Mouse (Mus musculus): ENCODE data around the gene Abhd17a. TPM values are rescaled to one million over a fixed set of nuclear protein-coding genes. Genes with fewer than 3 reads are reported as not detected.

The Abhd17a gene
- polyA plus RNA-seq, 1 experiment from 2014 or later: 35.9 TPM

DNA sequence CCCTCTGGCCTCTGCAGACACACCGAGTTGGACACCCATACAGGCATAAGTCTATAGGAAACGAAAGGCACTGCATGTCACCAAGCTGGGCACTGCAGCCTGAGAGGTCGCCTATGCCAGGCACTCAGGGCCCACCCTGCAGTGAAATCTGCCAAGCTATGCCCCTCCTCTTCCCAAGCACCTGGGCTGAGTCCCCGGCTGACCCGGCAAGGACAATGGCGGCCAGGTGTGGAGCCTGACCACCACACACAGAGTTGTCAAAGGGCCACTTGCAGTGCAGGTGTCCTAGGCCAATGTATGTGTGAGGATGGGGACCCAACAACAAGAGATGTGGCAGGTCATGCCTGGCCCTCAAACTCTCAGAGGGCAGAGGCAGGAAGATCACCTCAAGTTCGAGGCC is 30.7 kb downstream of the Abhd17a start:
- Histone ChIP-seq H3K9ac (ENCODE audit: low read depth, low read length) (peak overlapping the region; percentile 20; the same call in 1 of the 2 replicates), H3K36me3 (ENCODE audit: control insufficient read depth, insufficient read depth) (no peaks in the 10 kb centered on the region), H3K4me3 (ENCODE audit: low read depth, low read length) (peak overlapping the region; percentile 13; the same call in 1 of the 2 replicates), H3K4me2 (ENCODE audit: low read depth, low read length) (peak overlapping the region; percentile 74), H3K27ac (ENCODE audit: low read length) (0 out of 2 replicates have a peak overlapping the region, but pooled peaks have one; percentile 11), H3K27me3 (ENCODE audit: control insufficient read depth, insufficient read depth, low read depth, low read length) (no peaks in the 10 kb centered on the region), H3K4me1 (ENCODE audit: control insufficient read depth, low read depth, low read length) (peaks cover 50% of the 10 kb centered on the region), H3K9me3 (replicated peaks; ENCODE audit: control insufficient read depth, low read length) (no peaks in the 10 kb centered on the region)
- 78% methylated on average over 7 of the region's 7 CpGs for WGBS (ENCODE audit: insufficient replicate concordance)
- ATAC-seq (ENCODE audit: low read depth): no peak

DNA sequence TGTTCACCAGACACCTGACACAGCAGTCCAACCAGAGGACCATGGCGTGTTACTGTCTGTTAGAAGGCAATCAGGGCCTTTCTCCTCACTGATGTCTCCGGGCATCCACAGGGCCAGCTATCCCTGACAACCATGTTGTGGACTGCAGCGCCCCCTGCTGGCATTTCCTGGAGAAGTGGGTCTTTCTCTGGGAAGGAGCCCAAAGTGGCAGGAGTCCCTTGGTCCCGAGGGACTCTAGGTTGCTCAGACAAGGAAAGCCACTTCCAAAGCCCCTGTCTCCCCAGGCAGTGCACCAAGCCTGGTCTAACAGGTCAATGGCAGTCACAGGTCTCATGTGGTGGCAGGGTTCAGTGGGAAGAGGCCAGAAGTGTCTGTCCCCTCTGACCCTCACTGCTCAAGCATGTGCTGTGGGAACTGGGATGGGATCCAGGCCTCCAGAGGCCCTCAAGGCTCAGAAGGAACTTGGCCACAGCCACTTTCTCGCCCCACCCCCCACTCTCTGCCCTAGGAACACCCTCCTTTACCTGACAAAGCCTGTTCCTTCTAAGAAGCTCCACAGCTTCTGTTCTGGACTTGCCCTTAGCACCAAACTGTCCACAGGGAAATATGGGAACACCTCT is 32.7 kb downstream of the Abhd17a start:
- no peak for ATAC-seq (ENCODE audit: low read depth)
- whole genome bisulfite sequencing (ENCODE audit: insufficient replicate concordance): 29% methylated on average over 5 of the region's 5 CpGs
- no peak overlapping the region for H3K27ac ChIP-seq (ENCODE audit: low read length)
- no peak overlapping the region for H3K4me3 ChIP-seq (ENCODE audit: low read depth, low read length)
- H3K9ac ChIP-seq (ENCODE audit: low read depth, low read length): no peak overlapping the region
- H3K9me3 ChIP-seq (replicated peaks; ENCODE audit: control insufficient read depth, low read length): no peaks in the 10 kb centered on the region
- H3K4me2 ChIP-seq (ENCODE audit: low read depth, low read length): no peak overlapping the region
- H3K36me3 ChIP-seq (ENCODE audit: control insufficient read depth, insufficient read depth): no peaks in the 10 kb centered on the region
- no peaks in the 10 kb centered on the region for H3K27me3 ChIP-seq (ENCODE audit: control insufficient read depth, insufficient read depth, low read depth, low read length)
- peaks cover 68% of the 10 kb centered on the region for H3K4me1 ChIP-seq (ENCODE audit: control insufficient read depth, low read depth, low read length)

DNA sequence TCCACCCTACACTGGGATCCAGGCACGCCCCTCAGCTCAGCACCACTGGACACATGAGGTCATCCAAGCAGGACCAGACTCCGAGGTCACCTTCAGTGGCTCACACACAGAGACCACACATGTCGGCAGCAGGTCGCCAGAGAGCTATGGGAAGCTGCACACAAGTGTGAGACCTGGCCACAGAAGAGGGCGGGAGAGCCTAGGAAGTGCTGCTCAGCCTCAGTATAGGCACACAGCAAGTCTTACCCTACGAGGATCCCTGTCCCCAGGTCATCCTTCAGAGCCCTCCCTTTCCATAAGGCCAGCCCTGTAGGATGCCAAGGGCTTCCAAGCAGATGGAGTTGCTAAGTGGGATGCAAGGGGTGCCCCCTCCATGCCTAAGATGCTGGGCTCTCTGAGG is 36.1 kb downstream of the Abhd17a start:
- ATAC-seq (ENCODE audit: low read depth): peak; percentile 18; the same call in 1 of the 2 replicates
- Histone ChIP-seq H3K9me3 (replicated peaks; ENCODE audit: control insufficient read depth, low read length) (no peaks in the 10 kb centered on the region), H3K27ac (ENCODE audit: low read length) (peak overlapping the region; percentile 93), H3K4me1 (ENCODE audit: control insufficient read depth, low read depth, low read length) (peaks cover 50% of the 10 kb centered on the region), H3K36me3 (ENCODE audit: control insufficient read depth, insufficient read depth) (peaks cover 9% of the 10 kb centered on the region), H3K4me2 (ENCODE audit: low read depth, low read length) (peak overlapping the region; percentile 72), H3K4me3 (ENCODE audit: low read depth, low read length) (peak overlapping the region; percentile 39), H3K9ac (ENCODE audit: low read depth, low read length) (peak overlapping the region; percentile 63), H3K27me3 (ENCODE audit: control insufficient read depth, insufficient read depth, low read depth, low read length) (no peaks in the 10 kb centered on the region)
- WGBS (ENCODE audit: insufficient replicate concordance): 50% methylated on average over 6 of the region's 6 CpGs

DNA sequence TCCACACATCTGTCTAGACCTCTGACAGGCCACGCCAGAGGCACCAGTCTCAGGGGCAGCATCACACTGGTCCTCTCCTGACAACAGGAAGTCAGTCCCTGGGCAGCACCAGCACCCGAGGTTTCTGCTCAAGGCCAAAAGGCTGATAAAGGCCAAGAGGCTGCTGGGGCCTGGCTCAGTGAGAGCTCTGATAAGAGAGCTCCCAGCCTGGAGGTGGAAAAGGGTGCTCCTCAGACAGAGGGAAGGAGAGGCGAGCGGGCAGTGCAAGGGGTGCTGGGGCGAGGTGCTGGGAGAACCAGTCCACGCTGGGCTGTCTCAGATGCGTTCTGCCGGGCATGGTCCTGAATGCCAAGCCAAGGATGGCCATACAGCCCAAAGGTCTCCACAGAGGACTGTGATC is 36.6 kb downstream of the Abhd17a start:
- Histone ChIP-seq H3K4me1 (ENCODE audit: control insufficient read depth, low read depth, low read length) (peaks cover 50% of the 10 kb centered on the region), H3K4me2 (ENCODE audit: low read depth, low read length) (peak overlapping the region; percentile 72), H3K4me3 (ENCODE audit: low read depth, low read length) (peak overlapping the region; percentile 39), H3K9ac (ENCODE audit: low read depth, low read length) (peak overlapping the region; percentile 63), H3K9me3 (replicated peaks; ENCODE audit: control insufficient read depth, low read length) (no peaks in the 10 kb centered on the region), H3K36me3 (ENCODE audit: control insufficient read depth, insufficient read depth) (peaks cover 9% of the 10 kb centered on the region), H3K27me3 (ENCODE audit: control insufficient read depth, insufficient read depth, low read depth, low read length) (no peaks in the 10 kb centered on the region), H3K27ac (ENCODE audit: low read length) (peak overlapping the region; percentile 93)
- peak; percentile 93 for ATAC-seq (ENCODE audit: low read depth)
- WGBS (ENCODE audit: insufficient replicate concordance): 16% methylated on average over 8 of the region's 8 CpGs

- H3K4me2 ChIP-seq (ENCODE audit: low read depth, low read length): no peak overlapping the region
- H3K36me3 ChIP-seq (ENCODE audit: control insufficient read depth, insufficient read depth): peaks cover 16% of the 10 kb centered on the region
- no peaks in the 10 kb centered on the region for H3K9me3 ChIP-seq (replicated peaks; ENCODE audit: control insufficient read depth, low read length)
- no peak overlapping the region for H3K27ac ChIP-seq (ENCODE audit: low read length)
- no peak overlapping the region for H3K9ac ChIP-seq (ENCODE audit: low read depth, low read length)
- no peak for ATAC-seq (ENCODE audit: low read depth)
- H3K4me1 ChIP-seq (ENCODE audit: control insufficient read depth, low read depth, low read length): peaks cover 50% of the 10 kb centered on the region
- 53% methylated on average over 9 of the region's 9 CpGs for WGBS (ENCODE audit: insufficient replicate concordance)
- no peak overlapping the region for H3K4me3 ChIP-seq (ENCODE audit: low read depth, low read length)
- H3K27me3 ChIP-seq (ENCODE audit: control insufficient read depth, insufficient read depth, low read depth, low read length): no peaks in the 10 kb centered on the region
Measured at GRCm38 (mm10) chr10:80552364-80552763, 37.8 kb downstream of the Abhd17a start.

GRCm38 (mm10) chr10:80549279-80549678 is 40.9 kb downstream of the Abhd17a start:
- Histone ChIP-seq H3K9ac (ENCODE audit: low read depth, low read length) (no peak overlapping the region), H3K4me1 (ENCODE audit: control insufficient read depth, low read depth, low read length) (peaks cover 49% of the 10 kb centered on the region), H3K27ac (ENCODE audit: low read length) (no peak overlapping the region), H3K36me3 (ENCODE audit: control insufficient read depth, insufficient read depth) (peaks cover 42% of the 10 kb centered on the region), H3K27me3 (ENCODE audit: control insufficient read depth, insufficient read depth, low read depth, low read length) (no peaks in the 10 kb centered on the region), H3K4me2 (ENCODE audit: low read depth, low read length) (no peak overlapping the region), H3K4me3 (ENCODE audit: low read depth, low read length) (no peak overlapping the region), H3K9me3 (replicated peaks; ENCODE audit: control insufficient read depth, low read length) (no peaks in the 10 kb centered on the region)
- 85% methylated on average over 21 of the region's 21 CpGs for WGBS (ENCODE audit: insufficient replicate concordance)
- ATAC-seq (ENCODE audit: low read depth): no peak

DNA sequence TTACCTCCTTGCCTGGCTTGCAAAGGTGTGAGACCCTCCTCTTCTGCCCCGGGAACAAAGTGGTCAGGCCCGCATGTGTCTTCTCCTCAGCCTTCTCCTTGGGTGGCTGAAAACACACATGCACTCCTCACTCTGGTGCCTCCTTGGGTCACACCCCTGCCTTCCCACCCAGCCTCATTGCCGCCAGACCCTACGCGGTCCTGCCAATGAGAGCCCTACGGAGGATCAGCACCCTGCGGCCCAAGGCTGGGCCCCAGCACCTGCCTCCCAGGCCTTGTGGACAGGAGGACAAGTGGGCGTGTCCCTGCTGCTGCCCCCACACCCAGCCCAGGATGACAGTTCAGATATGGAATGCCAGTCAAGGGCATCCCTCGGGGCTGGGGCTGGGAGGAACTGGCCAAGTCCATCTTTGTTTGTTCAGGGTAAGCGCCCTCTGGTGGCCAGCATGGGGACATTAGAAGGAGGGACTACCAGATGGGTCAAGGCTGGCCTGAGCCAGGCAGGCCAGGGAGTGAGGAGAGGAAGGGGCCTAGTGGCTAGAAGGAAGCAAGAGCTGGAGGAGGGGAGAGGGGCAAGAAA is 41.6 kb downstream of the Abhd17a start:
- WGBS (ENCODE audit: insufficient replicate concordance): 62% methylated on average over 10 of the region's 10 CpGs
- H3K4me3 ChIP-seq (ENCODE audit: low read depth, low read length): no peak overlapping the region
- no peaks in the 10 kb centered on the region for H3K9me3 ChIP-seq (replicated peaks; ENCODE audit: control insufficient read depth, low read length)
- no peaks in the 10 kb centered on the region for H3K27me3 ChIP-seq (ENCODE audit: control insufficient read depth, insufficient read depth, low read depth, low read length)
- H3K27ac ChIP-seq (ENCODE audit: low read length): no peak overlapping the region
- H3K4me1 ChIP-seq (ENCODE audit: control insufficient read depth, low read depth, low read length): peaks cover 41% of the 10 kb centered on the region
- no peak overlapping the region for H3K4me2 ChIP-seq (ENCODE audit: low read depth, low read length)
- peaks cover 48% of the 10 kb centered on the region for H3K36me3 ChIP-seq (ENCODE audit: control insufficient read depth, insufficient read depth)
- H3K9ac ChIP-seq (ENCODE audit: low read depth, low read length): no peak overlapping the region
- no peak for ATAC-seq (ENCODE audit: low read depth)

GRCm38 (mm10) chr10:80547539-80547938 is 42.6 kb downstream of the Abhd17a start:
- peak overlapping the region; percentile 12; the same call in 1 of the 2 replicates for H3K4me2 ChIP-seq (ENCODE audit: low read depth, low read length)
- peaks cover 58% of the 10 kb centered on the region for H3K36me3 ChIP-seq (ENCODE audit: control insufficient read depth, insufficient read depth)
- no peaks in the 10 kb centered on the region for H3K27me3 ChIP-seq (ENCODE audit: control insufficient read depth, insufficient read depth, low read depth, low read length)
- H3K27ac ChIP-seq (ENCODE audit: low read length): peak overlapping the region; percentile 54
- WGBS (ENCODE audit: insufficient replicate concordance): 88% methylated on average over 15 of the region's 15 CpGs
- no peak overlapping the region for H3K4me3 ChIP-seq (ENCODE audit: low read depth, low read length)
- H3K9ac ChIP-seq (ENCODE audit: low read depth, low read length): peak overlapping the region; percentile 10; the same call in 1 of the 2 replicates
- H3K4me1 ChIP-seq (ENCODE audit: control insufficient read depth, low read depth, low read length): peaks cover 31% of the 10 kb centered on the region
- no peak for ATAC-seq (ENCODE audit: low read depth)
- no peaks in the 10 kb centered on the region for H3K9me3 ChIP-seq (replicated peaks; ENCODE audit: control insufficient read depth, low read length)

DNA sequence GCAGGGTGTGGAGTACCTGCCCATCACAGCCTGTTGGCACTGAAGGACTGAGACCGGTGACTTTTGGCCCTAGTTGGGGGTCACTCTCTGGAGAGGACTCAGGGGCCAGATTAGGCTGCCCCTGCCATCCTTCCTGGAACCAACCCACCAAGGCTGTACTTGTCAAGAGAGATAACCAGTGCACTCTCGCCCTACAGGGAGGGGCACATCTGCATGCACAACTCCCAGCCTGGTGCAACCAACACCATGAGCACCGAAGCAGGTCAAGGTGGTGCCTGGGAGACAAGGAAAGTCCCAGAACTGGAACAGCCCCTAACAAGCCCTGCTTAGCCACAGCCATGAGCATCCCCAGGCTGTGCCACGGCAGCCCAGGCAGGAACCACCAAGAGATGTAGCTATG is 43.2 kb downstream of the Abhd17a start:
- no peaks in the 10 kb centered on the region for H3K9me3 ChIP-seq (replicated peaks; ENCODE audit: control insufficient read depth, low read length)
- peak overlapping the region; percentile 54 for H3K27ac ChIP-seq (ENCODE audit: low read length)
- WGBS (ENCODE audit: insufficient replicate concordance): 54% methylated on average over 4 of the region's 4 CpGs
- H3K27me3 ChIP-seq (ENCODE audit: control insufficient read depth, insufficient read depth, low read depth, low read length): no peaks in the 10 kb centered on the region
- ATAC-seq (ENCODE audit: low read depth): peak; percentile 78
- peak overlapping the region; percentile 12; the same call in 1 of the 2 replicates for H3K4me2 ChIP-seq (ENCODE audit: low read depth, low read length)
- no peak overlapping the region for H3K4me3 ChIP-seq (ENCODE audit: low read depth, low read length)
- peaks cover 26% of the 10 kb centered on the region for H3K4me1 ChIP-seq (ENCODE audit: control insufficient read depth, low read depth, low read length)
- H3K9ac ChIP-seq (ENCODE audit: low read depth, low read length): peak overlapping the region; percentile 10; the same call in 1 of the 2 replicates
- peaks cover 64% of the 10 kb centered on the region for H3K36me3 ChIP-seq (ENCODE audit: control insufficient read depth, insufficient read depth)
